Mouse (Mus musculus) layer of hippocampus, adult 9-10 months (tissue): Measurements from ENCODE around the gene Igf2bp2.

Source experiments
- DNase-seq: peaks from one replicate; pipeline ENCODE4 v3.0.0; 2022; ENCODE audit warnings: low spot score

Igf2bp2 gene

GRCm38 (mm10) chr16:22038554-22038953 lies 124.5 kb downstream of the Igf2bp2 start:
- no peak for DNase-seq

- DNase-seq = no peak
Observed at GRCm38 (mm10) chr16:22027474-22027873, 135.6 kb downstream of the Igf2bp2 start.

GRCm38 (mm10) chr16:22022122-22022521 lies 141.0 kb downstream of the Igf2bp2 start:
- no peak for DNase-seq

- DNase-seq = no peak
Observed at GRCm38 (mm10) chr16:22015569-22015968, 147.5 kb downstream of the Igf2bp2 start.

- DNase-seq = no peak
Observed at GRCm38 (mm10) chr16:22009596-22009995, 153.5 kb downstream of the Igf2bp2 start.

GRCm38 (mm10) chr16:22009099-22009584 lies 154.0 kb downstream of the Igf2bp2 start, which contains the start of gene Senp2:
Gene Senp2 (plus strand): TSS chr16:22009484.
- peak; percentile 100 for DNase-seq
